Mouse (Mus musculus): ENCODE data around the gene Parp9. TPM values are rescaled to one million over a fixed set of nuclear protein-coding genes. Genes with fewer than 3 reads are reported as not detected.
"Not testable (repeated sequence)": the region's sequence is repeated elsewhere in the genome, so short reads cannot be mapped to it uniquely, and the experiment has no call there.

Parp9 gene
- total RNA-seq, 2 experiments from 2014 or later = 2.6 to 3.5 TPM

- no peak for DNase-seq (ENCODE audit: extremely low spot score in 1 of 2, low spot score in 1 of 2)
Measured at GRCm38 (mm10) chr16:35984471-35984870, 46.2 kb downstream of the Parp9 start.

- no peak for DNase-seq (ENCODE audit: extremely low spot score in 1 of 2, low spot score in 1 of 2)
Measured at GRCm38 (mm10) chr16:35987930-35988329, 49.7 kb downstream of the Parp9 start.

- no peak for DNase-seq (ENCODE audit: extremely low spot score in 1 of 2, low spot score in 1 of 2)
Measured at GRCm38 (mm10) chr16:35992391-35992790, 54.1 kb downstream of the Parp9 start.

- no peak for DNase-seq (ENCODE audit: extremely low spot score in 1 of 2, low spot score in 1 of 2)
Measured at GRCm38 (mm10) chr16:35993316-35993715, 55.0 kb downstream of the Parp9 start.

- not testable (repeated sequence) for DNase-seq (ENCODE audit: extremely low spot score in 1 of 2, low spot score in 1 of 2)
Measured at GRCm38 (mm10) chr16:35998852-35999251, 60.6 kb downstream of the Parp9 start.

- DNase-seq (ENCODE audit: extremely low spot score in 1 of 2, low spot score in 1 of 2) = no peak
Measured at GRCm38 (mm10) chr16:36008396-36008795, 70.1 kb downstream of the Parp9 start.

GRCm38 (mm10) chr16:36016335-36016734, 78.1 kb downstream of the Parp9 start:
- DNase-seq (ENCODE audit: extremely low spot score in 1 of 2, low spot score in 1 of 2) = no peak

Other genes with a start within 250 kb of the Parp9 start
- 10 to 100 TPM; 70.6 to 81.7 TPM for gene Dirc2, start 169.1 kb upstream of the Parp9 start, total RNA-seq (2021)
- gene Hspbap1, start 168.1 kb upstream of the Parp9 start, total RNA-seq (2021) = 1 to 10 TPM; 4.6 to 5.7 TPM
- gene Parp14, start 66.9 kb upstream of the Parp9 start, total RNA-seq (2021) = 1 to 10 TPM; 1.1 to 1.5 TPM
- gene Dtx3l, start 681 bp downstream of the Parp9 start, total RNA-seq (2021) = 1 to 10 TPM; 4.2 to 4.5 TPM
- gene Kpna1, start 40.3 kb downstream of the Parp9 start, total RNA-seq (2021) = 100 to 1,000 TPM; 125 to 138 TPM
- 1 to 10 TPM; 5.0 to 5.2 TPM for gene Wdr5b, start 102.7 kb downstream of the Parp9 start, total RNA-seq (2021)
- gene Fam162a, start 133.1 kb downstream of the Parp9 start, total RNA-seq (2021) = 10 to 100 TPM; 83.0 to 93.8 TPM
- gene Ccdc58, start 133.2 kb downstream of the Parp9 start, total RNA-seq (2021) = 10 to 100 TPM; 22.6 to 25.0 TPM
- gene Csta1, start 192.8 kb downstream of the Parp9 start, total RNA-seq (2021) = not detected
- not detected for gene Stfa2l1, start 218.3 kb downstream of the Parp9 start, total RNA-seq (2021)
- gene Gm5483, start 245.7 kb downstream of the Parp9 start, total RNA-seq (2021) = not detected